Mouse (Mus musculus) heart, postnatal 0 days (tissue): ENCODE results near the gene Ptgs1.

Experiments
- CTCF ChIP-seq: IDR thresholded peaks from 2 replicates; pipeline ENCODE4 v1.5.1; 2016; ENCODE audit warnings: antibody characterized with exemption, control low read depth, low read depth
- EP300 ChIP-seq: IDR thresholded peaks from 2 replicates; pipeline ENCODE4 v1.6.1; 2016; ENCODE audit warnings: antibody characterized with exemption, low read depth

- no peak for TF ChIP-seq CTCF
- TF ChIP-seq EP300: no peak
Observed at GRCm38 (mm10) chr2:36224599-36224998, 5.6 kb upstream of the Ptgs1 start.
